Mouse (Mus musculus) layer of hippocampus, adult 18-20 months (tissue): ENCODE measurements around the gene Olfr1028. TPM values are rescaled to one million over a fixed set of nuclear protein-coding genes. Genes with fewer than 3 reads are reported as not detected.

Experiments used
- DNase-seq, 2 experiments: peaks; one replicate each; pipeline ENCODE4 v3.0.0; 2022; ENCODE audit warnings: low spot score in 2 of 2
- long read RNA-seq: library from polyadenylated mRNA; stranded (forward); transcript quantifications from one replicate; pipeline ENCODE4 v2.0.0, GENCODE M21; 2021
- total RNA-seq, 2 experiments: library from RNA; stranded (reverse); gene quantifications; 2 replicates each; pipeline ENCODE4 v1.2.3; 2021

Olfr1028 gene
- total RNA-seq: not detected
- long read RNA-seq: 0 reads

DNA sequence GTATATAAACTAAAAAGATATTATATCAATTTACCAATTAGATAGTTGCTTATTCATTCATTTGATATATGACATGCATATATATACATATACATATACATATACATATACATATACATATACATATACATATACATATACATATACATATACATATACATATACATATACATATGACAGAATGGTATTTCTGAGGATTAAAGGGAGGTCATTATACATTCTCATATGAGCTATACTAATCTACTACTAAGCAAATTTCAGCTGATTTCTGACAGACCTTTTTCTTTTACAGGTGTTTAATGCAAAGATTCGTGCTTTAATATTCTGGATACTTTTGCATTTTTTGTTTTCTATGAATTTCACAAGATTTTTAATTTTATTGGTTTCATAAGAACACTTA is at the start of gene Olfr1028:
Gene Olfr1028 (plus strand): TSS at position 301 of the 400 bp plus-strand sequence.
- no peak for DNase-seq

- DNase-seq: no peak
These were observed 45.3 kb upstream of the Olfr1028 start, which contains the start of gene Olfr1024 for GRCm38 (mm10) chr2:85904952-85905351. Gene Olfr1024, minus strand, starts transcription at chr2:85905052.

DNA sequence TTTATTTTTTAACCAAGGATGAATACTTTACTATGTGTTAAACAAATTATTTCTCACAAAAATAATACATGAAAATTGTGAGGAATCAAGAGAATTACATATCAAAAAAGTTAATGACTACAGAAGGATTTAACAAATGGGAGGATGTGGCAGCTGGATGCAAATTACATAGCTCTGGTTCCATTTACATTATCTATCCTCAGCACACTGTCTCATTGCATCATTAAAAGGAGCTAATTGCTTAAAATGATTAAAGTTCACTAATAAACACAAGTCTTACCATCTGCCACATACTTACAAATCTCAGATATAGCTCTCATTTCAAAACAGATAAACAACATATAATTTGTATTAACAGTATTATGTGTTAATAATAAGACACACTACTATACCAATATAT is 37.0 kb upstream of the Olfr1028 start:
- no peak for DNase-seq

- DNase-seq: no peak
These were observed 35.3 kb upstream of the Olfr1028 start, which contains the start of gene Olfr1025-ps1 for GRCm38 (mm10) chr2:85914893-85915292. Gene Olfr1025-ps1, plus strand, starts transcription at chr2:85915193.

DNA sequence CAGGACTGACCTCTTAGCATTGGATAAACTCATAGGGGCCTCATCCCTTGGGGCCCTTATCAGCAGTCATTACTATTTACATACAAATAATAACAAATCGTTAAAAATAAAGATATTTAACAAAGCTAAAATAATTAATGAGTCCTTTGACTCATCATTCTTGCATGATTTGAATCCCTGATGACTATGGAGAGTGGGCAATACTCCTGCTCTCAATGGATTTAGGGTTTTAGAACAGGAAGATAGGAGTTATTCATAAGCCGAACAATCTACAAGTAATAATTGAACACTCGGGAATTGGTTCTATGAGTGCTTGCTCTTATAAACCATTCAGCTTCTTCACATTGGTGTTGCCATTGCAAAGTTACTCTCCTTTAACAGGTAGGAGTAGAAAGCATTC is 29.0 kb upstream of the Olfr1028 start, which contains the start of gene Olfr1026:
Gene Olfr1026 (plus strand): TSS at position 301 of the 400 bp plus-strand sequence.
- no peak for DNase-seq

DNA sequence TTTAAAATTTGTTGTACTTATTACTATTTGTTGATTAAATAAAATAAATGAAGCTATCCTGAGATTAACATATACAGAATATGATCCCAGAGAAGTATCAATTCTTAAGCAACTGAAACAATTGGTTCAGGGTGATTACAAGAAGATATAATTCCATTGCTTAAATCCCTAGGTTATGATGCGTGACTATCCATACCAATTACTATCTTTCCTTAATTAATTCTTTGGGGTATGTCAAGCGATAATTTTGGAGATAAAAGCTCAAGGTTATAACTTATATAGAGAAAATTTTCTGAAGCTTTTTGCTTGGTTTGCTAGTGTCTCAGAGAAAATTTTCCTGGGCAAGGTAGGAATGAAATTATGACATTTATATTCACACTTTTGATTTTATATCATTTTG is 23.4 kb downstream of the Olfr1028 start, which contains the start of gene Olfr1029:
Gene Olfr1029 (plus strand): TSS at position 301 of the 400 bp plus-strand sequence.
- DNase-seq: no peak

- no peak for DNase-seq
These were observed 28.7 kb downstream of the Olfr1028 start, which contains the start of gene Olfr1030 for GRCm38 (mm10) chr2:85978976-85979375. Gene Olfr1030, plus strand, starts transcription at chr2:85979276.

DNA sequence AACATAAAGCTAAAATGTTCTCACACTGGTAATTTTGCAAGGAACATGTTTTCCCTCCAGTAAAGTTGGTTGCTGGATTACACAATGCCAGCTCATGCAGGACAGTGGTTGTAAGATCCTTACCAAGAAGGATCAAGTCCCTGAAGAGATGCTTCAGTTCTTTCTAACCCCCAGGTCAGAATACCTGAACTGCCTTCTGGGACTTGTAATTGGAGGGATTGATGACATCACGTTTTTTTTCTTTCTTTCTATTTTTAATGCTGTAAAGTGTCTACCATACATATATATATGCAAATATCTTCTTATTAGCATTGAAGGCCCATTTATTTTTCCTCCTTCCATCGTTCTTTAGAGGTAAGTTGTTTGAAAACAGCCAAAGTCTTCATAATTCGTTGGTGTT is 39.8 kb downstream of the Olfr1028 start, which contains the start of gene Olfr1031:
Gene Olfr1031 (plus strand): TSS at position 301 of the 400 bp plus-strand sequence.
- DNase-seq: no peak

Other genes with a start within 250 kb of the Olfr1028 start
- gene Olfr1009, start 235.0 kb upstream of the Olfr1028 start, total RNA-seq: not detected
- not detected for gene Olfr1012, start 187.7 kb upstream of the Olfr1028 start, total RNA-seq
- gene Olfr1013, start 183.3 kb upstream of the Olfr1028 start, total RNA-seq: not detected
- not detected for gene Olfr1014, start 177.7 kb upstream of the Olfr1028 start, total RNA-seq
- not detected for gene Olfr1015, start 168.4 kb upstream of the Olfr1028 start, total RNA-seq
- gene Olfr1016, start 147.9 kb upstream of the Olfr1028 start, total RNA-seq: not detected
- not detected for gene Olfr1018, start 132.0 kb upstream of the Olfr1028 start, total RNA-seq
- gene Olfr1019, start 105.0 kb upstream of the Olfr1028 start, total RNA-seq: not detected
- gene Olfr1020, start 103.4 kb upstream of the Olfr1028 start, total RNA-seq: not detected
- not detected for gene Olfr1022, start 81.8 kb upstream of the Olfr1028 start, total RNA-seq
- gene Olfr1023, start 64.8 kb upstream of the Olfr1028 start, total RNA-seq: not detected
- gene Olfr1024, start 45.4 kb upstream of the Olfr1028 start, total RNA-seq: not detected
- not detected for gene Olfr1025-ps1, start 35.2 kb upstream of the Olfr1028 start, total RNA-seq
- not detected for gene Olfr1026, start 28.9 kb upstream of the Olfr1028 start, total RNA-seq
- not detected for gene Olfr1029, start 23.5 kb downstream of the Olfr1028 start, total RNA-seq
- gene Olfr1030, start 28.8 kb downstream of the Olfr1028 start, total RNA-seq: not detected
- gene Olfr1031, start 39.9 kb downstream of the Olfr1028 start, total RNA-seq: not detected
- gene Olfr1032, start 55.1 kb downstream of the Olfr1028 start, total RNA-seq: not detected
- not detected for gene Olfr1033, start 70.2 kb downstream of the Olfr1028 start, total RNA-seq
- gene Olfr1034, start 95.4 kb downstream of the Olfr1028 start, total RNA-seq: not detected
- not detected for gene Olfr1036, start 123.6 kb downstream of the Olfr1028 start, total RNA-seq
- not detected for gene Olfr1037, start 136.9 kb downstream of the Olfr1028 start, total RNA-seq
- gene Olfr1039, start 185.5 kb downstream of the Olfr1028 start, total RNA-seq: not detected
- gene Olfr1040, start 196.3 kb downstream of the Olfr1028 start, total RNA-seq: not detected
- gene Olfr1042, start 211.4 kb downstream of the Olfr1028 start, total RNA-seq: not detected
- gene Olfr1043, start 217.1 kb downstream of the Olfr1028 start, total RNA-seq: not detected
- gene Olfr1044, start 227.4 kb downstream of the Olfr1028 start, total RNA-seq: not detected
- gene Olfr52, start 235.2 kb downstream of the Olfr1028 start, total RNA-seq: not detected